ENCODE assay signal across 10 mouse cellular contexts in genomic region chr7:16761005-16761481, GRCm38 (mm10). TPM values are rescaled to one million over a fixed set of nuclear protein-coding genes. Genes with fewer than 3 reads are reported as not detected.
DNase-seq lines count a peak whose midpoint lies in the region; ATAC-seq and TF ChIP-seq lines count a peak whose summit lies in the region.
"Had no signal": no experiment of that assay in that cellular context is flagged by ENCODE, and none has a peak within 500 bp of the region (broad histone marks: within the 10 kb centered on the region; RNA-seq: fewer than 3 reads in every experiment).

No protein-coding gene starts in this region.

- H3K27ac ChIP-seq in heart, embryonic 10.5 days, result peak overlapping the region; percentile 11; the same call in 1 of the 2 replicates
- H3K27ac ChIP-seq in stomach, embryonic 14.5 days (ENCODE audit: low read length), result peak overlapping the region; percentile 61
- H3K27ac ChIP-seq in hindbrain, embryonic 13.5 days, result no peak overlapping the region
- no peak overlapping the region for H3K27ac ChIP-seq in forebrain, embryonic 14.5 days (ENCODE audit: low read depth, low read length)
- no peak overlapping the region for H3K27ac ChIP-seq in hindbrain, postnatal 0 days

- no peak overlapping the region for H3K4me3 ChIP-seq in heart, embryonic 10.5 days
- H3K4me3 ChIP-seq in stomach, embryonic 14.5 days (ENCODE audit: low read depth, low read length), result no peak overlapping the region
- H3K4me3 ChIP-seq in hindbrain, embryonic 13.5 days, result no peak overlapping the region
- H3K4me3 ChIP-seq in forebrain, embryonic 14.5 days (ENCODE audit: low read depth, low read length), result no peak overlapping the region
- no peak overlapping the region for H3K4me3 ChIP-seq in hindbrain, postnatal 0 days (ENCODE audit: low read length)

- 50% methylated on average over 10 of the region's 10 CpGs for WGBS in heart, embryonic 10.5 days
- 38% methylated on average over 10 of the region's 10 CpGs for WGBS in stomach, embryonic 14.5 days
- WGBS in hindbrain, embryonic 13.5 days, result 59% methylated on average over 10 of the region's 10 CpGs
- 53% methylated on average over 10 of the region's 10 CpGs for WGBS in forebrain, embryonic 14.5 days
- 51% methylated on average over 9 of the region's 10 CpGs for WGBS in hindbrain, postnatal 0 days

- H3K9me3 ChIP-seq in heart, embryonic 10.5 days, result no peaks in the 10 kb centered on the region
- no peaks in the 10 kb centered on the region for H3K9me3 ChIP-seq in stomach, embryonic 14.5 days (ENCODE audit: control insufficient read depth, low read depth, low read length)
- no peaks in the 10 kb centered on the region for H3K9me3 ChIP-seq in hindbrain, embryonic 13.5 days
- H3K9me3 ChIP-seq in forebrain, embryonic 14.5 days (replicated peaks; ENCODE audit: control insufficient read depth, low read length), result no peaks in the 10 kb centered on the region
- H3K9me3 ChIP-seq in hindbrain, postnatal 0 days (ENCODE audit: low read length), result no peaks in the 10 kb centered on the region

- no peaks in the 10 kb centered on the region for H3K36me3 ChIP-seq in heart, embryonic 10.5 days
- no peaks in the 10 kb centered on the region for H3K36me3 ChIP-seq in stomach, embryonic 14.5 days (ENCODE audit: control insufficient read depth, insufficient read depth, low read length)
- no peaks in the 10 kb centered on the region for H3K36me3 ChIP-seq in hindbrain, embryonic 13.5 days
- H3K36me3 ChIP-seq in forebrain, embryonic 14.5 days (ENCODE audit: control insufficient read depth, insufficient read depth, low read length), result no peaks in the 10 kb centered on the region
- no peaks in the 10 kb centered on the region for H3K36me3 ChIP-seq in hindbrain, postnatal 0 days (ENCODE audit: insufficient read depth, low read length)

- peak; percentile 77 for DNase-seq in adrenal gland, postnatal 14 days
- no peak for DNase-seq in adrenal gland, adult 8-10 months
- DNase-seq in heart, embryonic 10.5 days (ENCODE audit: low spot score), result no peak
- DNase-seq in kidney, postnatal 25 days, result peak; percentile 62 to 82
- DNase-seq in forebrain, embryonic 14.5 days (ENCODE audit: low spot score), result no peak
- DNase-seq in hindbrain, postnatal 0 days (ENCODE audit: low spot score), result no peak

- H3K4me2 ChIP-seq in stomach, embryonic 14.5 days (replicated peaks; ENCODE audit: low read depth, low read length), result no peak overlapping the region
- H3K4me2 ChIP-seq in hindbrain, embryonic 13.5 days, result no peak overlapping the region
- H3K4me2 ChIP-seq in forebrain, embryonic 14.5 days (ENCODE audit: low read length), result no peak overlapping the region
- H3K4me2 ChIP-seq in hindbrain, postnatal 0 days (ENCODE audit: low read depth, low read length), result no peak overlapping the region

- no peak for ATAC-seq in stomach, embryonic 14.5 days (ENCODE audit: insufficient number of reproducible peaks, insufficient read depth, low FRiP score, low read depth)
- no peak for ATAC-seq in hindbrain, embryonic 13.5 days (ENCODE audit: low FRiP score)
- no peak for ATAC-seq in forebrain, embryonic 14.5 days
- no peak for ATAC-seq in hindbrain, postnatal 0 days

- no peaks in the 10 kb centered on the region for H3K27me3 ChIP-seq in heart, embryonic 10.5 days (ENCODE audit: insufficient read depth, poor library complexity, severe bottlenecking)
- no peaks in the 10 kb centered on the region for H3K27me3 ChIP-seq in stomach, embryonic 14.5 days (ENCODE audit: control insufficient read depth, insufficient read depth, low read length)
- H3K27me3 ChIP-seq in hindbrain, embryonic 13.5 days, result 0 out of 2 replicates have a peak, but pooled peaks cover 3% of the 10 kb centered on the region
- no peaks in the 10 kb centered on the region for H3K27me3 ChIP-seq in forebrain, embryonic 14.5 days (replicated peaks; ENCODE audit: control insufficient read depth, insufficient read depth, low read length)
- no peaks in the 10 kb centered on the region for H3K27me3 ChIP-seq in hindbrain, postnatal 0 days (ENCODE audit: insufficient read depth, low read length)

- 0 out of 2 replicates have a peak overlapping the region, but pooled peaks have one; percentile 6 for H3K9ac ChIP-seq in stomach, embryonic 14.5 days (replicated peaks; ENCODE audit: low read depth, low read length)
- H3K9ac ChIP-seq in hindbrain, embryonic 13.5 days, result no peak overlapping the region
- no peak overlapping the region for H3K9ac ChIP-seq in forebrain, embryonic 14.5 days (ENCODE audit: low read length)
- no peak overlapping the region for H3K9ac ChIP-seq in hindbrain, postnatal 0 days (replicated peaks; ENCODE audit: low read length)

- H3K4me1 ChIP-seq in heart, embryonic 10.5 days, result peaks cover 19% of the 10 kb centered on the region
- peaks cover 9% of the 10 kb centered on the region; the same call in 1 of the 2 replicates for H3K4me1 ChIP-seq in stomach, embryonic 14.5 days (ENCODE audit: control insufficient read depth, insufficient read depth, low read length)
- H3K4me1 ChIP-seq in hindbrain, embryonic 13.5 days (replicated peaks), result 0 out of 2 replicates have a peak, but pooled peaks cover 3% of the 10 kb centered on the region
- H3K4me1 ChIP-seq in forebrain, embryonic 14.5 days (ENCODE audit: control insufficient read depth, insufficient read depth, low read length), result no peaks in the 10 kb centered on the region
- H3K4me1 ChIP-seq in hindbrain, postnatal 0 days (ENCODE audit: insufficient read depth, low read length), result no peaks in the 10 kb centered on the region

- no peak for TF ChIP-seq CTCF in hindbrain, postnatal 0 days (IDR thresholded peaks at IDR 0.05; ENCODE audit: low read depth)

RNA-seq across cellular contexts. Expression of gene Slc1a5, which starts 20.1 kb away (rescaled TPM):
- 120 and 160 TPM in 2 replicates for total RNA-seq in adrenal gland, postnatal 14 days (2021)
- 100 to 1,000 TPM in 1 of 4 experiments, 10 to 100 TPM in 3; 77.8 to 202 (median 91.2) TPM for total RNA-seq in adrenal gland, adult 8-10 months (2022)
- polyA plus RNA-seq in heart, embryonic 10.5 days (2016; fragmentation: Nextera tagmentation; extraction: Ambion mirVana), result 47.0 TPM in 2 replicates
- polyA plus RNA-seq in stomach, embryonic 14.5 days (2014; fragmentation: Nextera tagmentation; extraction: Ambion mirVana), result 36.7 and 39.0 TPM in 2 replicates
- polyA plus RNA-seq in hindbrain, embryonic 13.5 days (2015; fragmentation: Nextera tagmentation; extraction: Ambion mirVana), result 8.6 and 8.7 TPM in 2 replicates
- polyA plus RNA-seq in forebrain, embryonic 14.5 days (2014; fragmentation: Nextera tagmentation; extraction: Ambion mirVana), result 7.0 and 7.4 TPM in 2 replicates
- 18.1 and 19.2 TPM in 2 replicates for total RNA-seq in hindbrain, postnatal 0 days (2014; rRNA removed)
- polyA plus RNA-seq in hindbrain, postnatal 0 days (2015; fragmentation: Nextera tagmentation; extraction: Ambion mirVana), result 9.5 and 9.7 TPM in 2 replicates

RNA-seq across cellular contexts. Expression of gene Ap2s1, which starts 22.8 kb away (rescaled TPM):
- total RNA-seq in adrenal gland, postnatal 14 days (2021), result 130 and 147 TPM in 2 replicates
- 100 to 1,000 TPM; 127 to 153 (median 133) TPM for total RNA-seq in adrenal gland, adult 8-10 months (2022)
- 243 and 270 TPM in 2 replicates for polyA plus RNA-seq in heart, embryonic 10.5 days (2016; fragmentation: Nextera tagmentation; extraction: Ambion mirVana)
- polyA plus RNA-seq in stomach, embryonic 14.5 days (2014; fragmentation: Nextera tagmentation; extraction: Ambion mirVana), result 274 and 282 TPM in 2 replicates
- 381 and 383 TPM in 2 replicates for polyA plus RNA-seq in hindbrain, embryonic 13.5 days (2015; fragmentation: Nextera tagmentation; extraction: Ambion mirVana)
- polyA plus RNA-seq in forebrain, embryonic 14.5 days (2014; fragmentation: Nextera tagmentation; extraction: Ambion mirVana), result 453 and 484 TPM in 2 replicates
- total RNA-seq in hindbrain, postnatal 0 days (2014; rRNA removed), result 556 and 619 TPM in 2 replicates
- polyA plus RNA-seq in hindbrain, postnatal 0 days (2015; fragmentation: Nextera tagmentation; extraction: Ambion mirVana), result 501 and 524 TPM in 2 replicates

RNA-seq across cellular contexts. Expression of gene Ceacam9, which starts 39.3 kb away (rescaled TPM):
- not detected in 2 replicates for total RNA-seq in adrenal gland, postnatal 14 days (2021)
- not detected for total RNA-seq in adrenal gland, adult 8-10 months (2022)
- polyA plus RNA-seq in heart, embryonic 10.5 days (2016; fragmentation: Nextera tagmentation; extraction: Ambion mirVana), result not detected in 2 replicates
- not detected in 2 replicates for polyA plus RNA-seq in stomach, embryonic 14.5 days (2014; fragmentation: Nextera tagmentation; extraction: Ambion mirVana)
- polyA plus RNA-seq in hindbrain, embryonic 13.5 days (2015; fragmentation: Nextera tagmentation; extraction: Ambion mirVana), result not detected in 2 replicates
- polyA plus RNA-seq in forebrain, embryonic 14.5 days (2014; fragmentation: Nextera tagmentation; extraction: Ambion mirVana), result not detected in 2 replicates
- total RNA-seq in hindbrain, postnatal 0 days (2014; rRNA removed), result not detected in 2 replicates
- 0.67 and 0.68 TPM in 2 replicates for polyA plus RNA-seq in hindbrain, postnatal 0 days (2015; fragmentation: Nextera tagmentation; extraction: Ambion mirVana)
- total RNA-seq: layer of hippocampus, postnatal 14 days had no signal
- polyA plus RNA-seq: C2C12 had no signal

RNA-seq across cellular contexts. Expression of gene Strn4, which starts 54.6 kb away (rescaled TPM):
- total RNA-seq in adrenal gland, postnatal 14 days (2021), result 71.1 and 71.7 TPM in 2 replicates
- 100 to 1,000 TPM in 1 of 4 experiments, 10 to 100 TPM in 3; 62.2 to 100 (median 74.6) TPM for total RNA-seq in adrenal gland, adult 8-10 months (2022)
- 101 and 107 TPM in 2 replicates for polyA plus RNA-seq in heart, embryonic 10.5 days (2016; fragmentation: Nextera tagmentation; extraction: Ambion mirVana)
- polyA plus RNA-seq in stomach, embryonic 14.5 days (2014; fragmentation: Nextera tagmentation; extraction: Ambion mirVana), result 105 and 120 TPM in 2 replicates
- 159 and 172 TPM in 2 replicates for polyA plus RNA-seq in hindbrain, embryonic 13.5 days (2015; fragmentation: Nextera tagmentation; extraction: Ambion mirVana)
- 175 and 186 TPM in 2 replicates for polyA plus RNA-seq in forebrain, embryonic 14.5 days (2014; fragmentation: Nextera tagmentation; extraction: Ambion mirVana)
- 234 and 248 TPM in 2 replicates for total RNA-seq in hindbrain, postnatal 0 days (2014; rRNA removed)
- polyA plus RNA-seq in hindbrain, postnatal 0 days (2015; fragmentation: Nextera tagmentation; extraction: Ambion mirVana), result 128 and 141 TPM in 2 replicates

RNA-seq across cellular contexts. Expression of gene Fkrp, which starts 55.5 kb away (rescaled TPM):
- 23.8 and 25.1 TPM in 2 replicates for total RNA-seq in adrenal gland, postnatal 14 days (2021)
- total RNA-seq in adrenal gland, adult 8-10 months (2022), result 10 to 100 TPM; 22.0 to 26.2 (median 24.9) TPM
- polyA plus RNA-seq in heart, embryonic 10.5 days (2016; fragmentation: Nextera tagmentation; extraction: Ambion mirVana), result 29.5 and 36.7 TPM in 2 replicates
- 23.8 and 25.8 TPM in 2 replicates for polyA plus RNA-seq in stomach, embryonic 14.5 days (2014; fragmentation: Nextera tagmentation; extraction: Ambion mirVana)
- 43.6 and 45.3 TPM in 2 replicates for polyA plus RNA-seq in hindbrain, embryonic 13.5 days (2015; fragmentation: Nextera tagmentation; extraction: Ambion mirVana)
- 26.4 and 30.3 TPM in 2 replicates for polyA plus RNA-seq in forebrain, embryonic 14.5 days (2014; fragmentation: Nextera tagmentation; extraction: Ambion mirVana)
- 63.1 and 73.8 TPM in 2 replicates for total RNA-seq in hindbrain, postnatal 0 days (2014; rRNA removed)
- 45.2 and 45.4 TPM in 2 replicates for polyA plus RNA-seq in hindbrain, postnatal 0 days (2015; fragmentation: Nextera tagmentation; extraction: Ambion mirVana)

Comparison
In these comparisons a context has a peak if more than half of its experiments do, and no peak if none do; other contexts are left out.
1. DNase-seq: peak in adrenal gland, postnatal 14 days (single experiment) and kidney, postnatal 25 days (2 of 2); none in adrenal gland, adult 8-10 months (single experiment), heart, embryonic 10.5 days (single experiment), forebrain, embryonic 14.5 days (single experiment) and hindbrain, postnatal 0 days (single experiment).
2. H3K27ac ChIP-seq: peak in heart, embryonic 10.5 days (single experiment) and stomach, embryonic 14.5 days (single experiment); none in hindbrain, embryonic 13.5 days (single experiment), forebrain, embryonic 14.5 days (single experiment) and hindbrain, postnatal 0 days (single experiment).